Mouse (Mus musculus): ENCODE measurements around the gene Fam69b.

Gene Fam69b

GRCm38 (mm10) chr2:26646643-26647293 is 18.5 kb downstream of the Fam69b start:
- TF ChIP-seq GATA4 (IDR thresholded peaks at IDR 0.05; ENCODE audit: insufficient replicate concordance, low read length), result no peak

- TF ChIP-seq GATA4 (IDR thresholded peaks at IDR 0.05; ENCODE audit: insufficient replicate concordance, low read length), result no peak
These were observed 26.4 kb downstream of the Fam69b start for GRCm38 (mm10) chr2:26654687-26655086.

DNA sequence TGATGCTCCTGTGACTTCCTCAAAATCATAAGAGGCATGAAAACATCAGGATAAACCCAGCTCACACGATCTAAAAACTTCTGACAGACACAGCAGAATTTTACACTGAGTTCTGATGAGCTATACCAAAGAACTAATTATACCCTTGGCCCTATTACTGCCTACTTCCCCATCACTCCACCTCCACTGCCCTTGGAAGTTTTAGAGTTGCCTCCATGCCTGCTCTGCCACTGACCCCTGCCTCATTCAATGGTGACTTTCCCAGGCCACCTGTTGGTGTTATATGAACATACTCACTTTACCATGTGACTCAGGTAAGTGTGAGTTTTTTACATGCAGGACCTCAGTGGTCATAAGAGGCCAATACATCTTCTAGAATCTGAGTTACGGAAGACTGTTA is 29.2 kb downstream of the Fam69b start:
- TF ChIP-seq GATA4 (IDR thresholded peaks at IDR 0.05; ENCODE audit: insufficient replicate concordance, low read length), result no peak

DNA sequence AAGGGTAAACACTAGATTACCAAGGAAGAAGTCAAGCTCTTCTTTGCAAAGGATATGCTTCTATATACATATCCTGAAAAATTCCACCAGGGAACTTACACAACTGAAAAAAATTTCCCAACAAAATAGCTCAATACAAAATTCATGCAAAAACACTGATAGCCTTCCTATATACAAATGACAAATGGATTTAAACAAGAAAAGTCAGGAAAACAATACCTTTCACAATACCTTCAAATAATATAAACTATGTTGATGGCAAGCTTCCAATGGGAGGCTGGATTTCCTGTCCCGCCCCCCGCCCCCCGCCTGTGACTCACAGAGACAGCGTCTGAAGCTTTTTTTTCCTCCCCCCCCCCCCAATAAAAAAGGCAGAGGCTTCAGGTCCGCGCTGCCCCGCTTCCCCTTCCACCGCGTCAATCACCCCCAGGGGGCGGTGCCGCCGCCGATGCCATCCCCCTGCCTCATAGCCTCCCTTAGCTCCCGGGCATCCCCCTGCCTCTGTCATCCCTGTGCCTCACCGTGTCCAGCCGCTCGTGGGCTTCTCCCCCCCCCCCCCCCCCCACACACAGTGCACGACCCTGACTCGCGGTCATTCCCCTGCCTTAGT is 33.0 kb downstream of the Fam69b start:
- no peak for TF ChIP-seq GATA4 (IDR thresholded peaks at IDR 0.05; ENCODE audit: insufficient replicate concordance, low read length)

DNA sequence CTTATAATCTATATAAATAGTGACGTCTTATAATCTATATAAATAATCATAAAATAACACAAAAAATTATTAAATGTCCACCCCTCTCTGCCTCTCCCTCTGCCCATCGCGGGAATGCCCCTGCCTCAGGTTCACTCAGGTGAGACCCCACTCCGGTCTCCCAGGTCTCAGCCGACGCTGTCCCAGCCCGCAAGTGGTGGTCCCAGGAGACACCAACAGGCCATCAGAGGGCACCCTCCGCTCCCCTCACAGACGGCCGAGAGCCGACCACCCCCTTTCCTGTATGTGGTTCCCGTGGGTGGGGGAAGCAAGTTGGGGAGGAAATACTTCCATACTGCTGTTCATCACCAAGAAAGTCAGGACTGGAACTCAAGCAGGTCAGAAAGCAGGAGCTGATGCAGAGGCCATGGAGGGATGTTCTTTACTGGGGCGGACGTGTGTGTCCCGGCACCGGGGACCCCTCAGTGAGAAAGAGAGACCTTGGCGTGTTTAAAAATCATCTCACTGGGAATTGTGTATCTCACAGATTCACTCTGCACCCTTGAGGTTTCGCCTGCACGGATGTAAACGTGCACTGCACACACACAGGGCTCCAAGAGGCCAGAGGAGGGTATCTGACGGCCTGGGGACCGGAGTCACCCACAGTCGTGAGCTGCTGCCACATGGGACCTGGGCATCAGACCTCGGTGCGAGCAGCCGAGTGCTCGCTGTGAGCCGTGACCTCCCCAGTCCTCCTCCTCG is 33.7 kb downstream of the Fam69b start:
- no peak for TF ChIP-seq GATA4 (IDR thresholded peaks at IDR 0.05; ENCODE audit: insufficient replicate concordance, low read length)

DNA sequence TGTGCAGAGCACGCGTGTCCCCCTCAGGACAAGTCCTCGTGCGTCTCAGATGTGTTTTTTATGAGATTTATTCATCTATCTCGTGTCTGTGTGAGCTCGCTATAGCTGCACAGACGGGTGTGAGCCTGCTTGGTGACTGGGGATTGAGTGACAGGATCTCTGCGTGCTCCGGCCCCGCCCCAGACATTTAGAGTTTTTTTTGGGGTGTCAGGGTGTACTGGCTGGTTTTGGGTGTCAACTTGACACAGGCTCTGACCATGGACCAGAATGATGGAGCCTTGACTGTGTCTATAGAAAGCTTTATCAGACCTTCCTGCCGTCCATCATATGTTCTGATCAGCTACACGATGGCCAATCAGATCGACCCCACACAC is 34.2 kb downstream of the Fam69b start:
- no peak for TF ChIP-seq GATA4 (IDR thresholded peaks at IDR 0.05; ENCODE audit: insufficient replicate concordance, low read length)

- TF ChIP-seq GATA4 (IDR thresholded peaks at IDR 0.05; ENCODE audit: insufficient replicate concordance, low read length), result no peak
These were observed 34.9 kb downstream of the Fam69b start for GRCm38 (mm10) chr2:26663112-26663511.

DNA sequence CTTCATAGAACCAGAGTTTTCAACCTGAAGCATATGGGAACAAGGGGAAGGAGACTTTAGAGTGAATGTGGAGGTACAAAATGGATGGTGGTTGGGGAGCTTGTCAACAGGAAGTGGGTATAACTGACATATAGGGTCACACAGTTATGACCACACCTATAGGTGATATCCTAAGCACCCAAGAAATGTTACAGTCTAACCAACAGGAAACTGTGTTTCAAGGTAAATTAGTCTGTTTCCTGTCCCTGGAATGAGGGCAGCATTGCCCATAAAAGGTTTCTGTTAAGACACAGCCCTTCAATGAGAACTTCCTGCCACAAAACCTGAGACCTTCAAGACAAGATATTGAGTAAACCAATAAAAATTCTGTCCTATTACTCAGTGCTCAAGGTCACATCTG is 40.5 kb downstream of the Fam69b start:
- no peak for TF ChIP-seq GATA4 (IDR thresholded peaks at IDR 0.05; ENCODE audit: insufficient replicate concordance, low read length)

GRCm38 (mm10) chr2:26671182-26671581 is 42.9 kb downstream of the Fam69b start, which contains the start of gene Lcn4:
TSS of gene Lcn4 (minus strand) at chr2:26671282.
- no peak for TF ChIP-seq GATA4 (IDR thresholded peaks at IDR 0.05; ENCODE audit: insufficient replicate concordance, low read length)
